Mouse (Mus musculus) embryonic facial prominence, embryonic 10.5 days (tissue): ENCODE data around the gene Kdm2a. TPM values are rescaled to one million over a fixed set of nuclear protein-coding genes. Genes with fewer than 3 reads are reported as not detected.

Source experiments
- DNase-seq: peaks from one replicate; pipeline ENCODE4 v3.0.0-alpha.2; 2017; ENCODE audit warnings: low spot score
- H3K27ac ChIP-seq: fragments of 300-500 bp; sonication (generic); replicated peaks from 2 replicates; pipeline ENCODE4 v1.5.1; 2016; ENCODE audit warnings: mild to moderate bottlenecking
- H3K27me3 ChIP-seq: fragments of 300-500 bp; sonication (generic); replicated peaks from 2 replicates; pipeline ENCODE4 v1.6.1; 2016; ENCODE audit warnings: low read depth, mild to moderate bottlenecking; ENCODE audit not compliant: poor library complexity, severe bottlenecking
- H3K36me3 ChIP-seq: fragments of 300-500 bp; sonication (generic); replicated peaks from 2 replicates; pipeline ENCODE4 v1.6.1; 2016; ENCODE audit warnings: mild to moderate bottlenecking, moderate library complexity
- H3K4me1 ChIP-seq: fragments of 300-500 bp; sonication (generic); 2 replicates; pipeline ENCODE4 v1.6.1; 2016
- H3K4me3 ChIP-seq: fragments of 300-500 bp; sonication (generic); 2 replicates; pipeline ENCODE4 v1.5.1; 2016; ENCODE audit warnings: mild to moderate bottlenecking, moderate library complexity
- H3K9me3 ChIP-seq: fragments of 300-500 bp; sonication (generic); 2 replicates; pipeline ENCODE4 v1.6.1; 2016; ENCODE audit warnings: mild to moderate bottlenecking
- WGBS: fragments of 180-500 bp; shearing (Covaris S2); methylation state at CpG from one replicate; pipeline ENCODE4 v1.1.7; 2016; 5-methylcytosine and 5-hydroxymethylcytosine counted together
- polyA plus RNA-seq: library from polyadenylated mRNA; unstranded; fragments of >200 nt; fragmentation: Nextera tagmentation; extraction: Ambion mirVana; gene quantifications from 2 replicates; pipeline ENCODE4 v1.2.1, GENCODE M21; 2016

The Kdm2a gene
- polyA plus RNA-seq, 1 experiment from 2014 or later: 69.6 TPM

GRCm38 (mm10) chr19:4280425-4280824 is 117.7 kb downstream of the Kdm2a start:
- H3K9me3 ChIP-seq: peaks cover 7% of the 10 kb centered on the region; the same call in 1 of the 2 replicates
- WGBS: 97% methylated on average over 9 of the region's 9 CpGs
- no peak overlapping the region for H3K27ac ChIP-seq
- peaks cover 18% of the 10 kb centered on the region for H3K27me3 ChIP-seq
- H3K4me1 ChIP-seq: peaks cover 20% of the 10 kb centered on the region
- peaks cover 13% of the 10 kb centered on the region for H3K36me3 ChIP-seq
- DNase-seq: no peak
- H3K4me3 ChIP-seq: no peak overlapping the region

DNA sequence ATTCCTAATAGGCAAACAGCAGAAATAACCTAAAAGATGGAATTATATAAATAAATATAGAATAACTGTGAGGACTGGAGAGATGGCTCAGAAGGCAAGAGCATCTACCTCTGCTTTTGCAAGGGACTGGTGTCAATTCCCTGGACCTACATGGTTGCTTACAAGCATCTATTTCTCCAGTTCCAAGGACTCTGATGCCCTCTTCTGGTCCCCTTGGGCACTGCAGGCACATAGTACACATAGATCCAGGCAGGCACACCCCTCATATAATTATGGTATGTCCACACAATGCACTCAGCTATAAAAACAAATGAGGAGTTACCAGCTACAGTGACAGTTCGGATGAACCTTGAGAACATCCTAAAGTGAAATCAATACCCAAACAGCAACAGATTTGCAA is 118.6 kb downstream of the Kdm2a start:
- no peak for DNase-seq
- Histone ChIP-seq H3K36me3 (peaks cover 6% of the 10 kb centered on the region), H3K9me3 (peaks cover 7% of the 10 kb centered on the region; the same call in 1 of the 2 replicates), H3K4me3 (no peak overlapping the region), H3K27me3 (peaks cover 18% of the 10 kb centered on the region), H3K4me1 (peaks cover 20% of the 10 kb centered on the region), H3K27ac (no peak overlapping the region)
- WGBS: 89% methylated on average over 1 of the region's 1 CpGs

- Histone ChIP-seq H3K4me3 (no peak overlapping the region), H3K27me3 (peaks cover 52% of the 10 kb centered on the region), H3K27ac (no peak overlapping the region), H3K36me3 (peaks cover 6% of the 10 kb centered on the region; the same call in 1 of the 2 replicates), H3K4me1 (peaks cover 12% of the 10 kb centered on the region), H3K9me3 (no peaks in the 10 kb centered on the region; the same call in 1 of the 2 replicates)
- WGBS: 93% methylated on average over 11 of the region's 11 CpGs
- DNase-seq: no peak
These were observed 127.1 kb downstream of the Kdm2a start for GRCm38 (mm10) chr19:4270972-4271371.

GRCm38 (mm10) chr19:4270187-4270586 is 127.9 kb downstream of the Kdm2a start:
- Histone ChIP-seq H3K4me3 (no peak overlapping the region), H3K9me3 (no peaks in the 10 kb centered on the region), H3K36me3 (peaks cover 6% of the 10 kb centered on the region; the same call in 1 of the 2 replicates), H3K4me1 (peaks cover 12% of the 10 kb centered on the region), H3K27me3 (peaks cover 56% of the 10 kb centered on the region), H3K27ac (no peak overlapping the region)
- no peak for DNase-seq
- WGBS: 69% methylated on average over 6 of the region's 6 CpGs

- Histone ChIP-seq H3K4me3 (peak within 1 kb of the TSS; percentile 61), H3K36me3 (peaks cover 6% of the 10 kb centered on the region; the same call in 1 of the 2 replicates), H3K27me3 (peaks cover 61% of the 10 kb centered on the region), H3K9me3 (no peaks in the 10 kb centered on the region), H3K27ac (0 out of 2 replicates have a peak within 1 kb of the TSS, but pooled peaks have one; percentile 26), H3K4me1 (peaks cover 12% of the 10 kb centered on the region)
- 4% methylated on average over 46 of the region's 46 CpGs for WGBS
- peak; percentile 62 for DNase-seq
These were observed 129.3 kb downstream of the Kdm2a start, which contains the start of gene Ssh3 for GRCm38 (mm10) chr19:4268566-4269361. TSS of gene Ssh3 (minus strand) at chr19:4269180.

- H3K36me3 ChIP-seq: peaks cover 6% of the 10 kb centered on the region; the same call in 1 of the 2 replicates
- H3K4me1 ChIP-seq: peaks cover 20% of the 10 kb centered on the region
- H3K27ac ChIP-seq: no peak overlapping the region
- H3K9me3 ChIP-seq: no peaks in the 10 kb centered on the region
- 60% methylated on average over 4 of the region's 4 CpGs for WGBS
- peaks cover 66% of the 10 kb centered on the region for H3K27me3 ChIP-seq
- H3K4me3 ChIP-seq: no peak overlapping the region
- DNase-seq: peak; percentile 8
These were observed 132.1 kb downstream of the Kdm2a start for GRCm38 (mm10) chr19:4265956-4266355.

Other genes starting within 250 kb of the Kdm2a start
- 130 and 134 TPM in 2 replicates for gene Coro1b, start 249.7 kb downstream of the Kdm2a start, polyA plus RNA-seq
- gene Ptprcap, start 244.7 kb downstream of the Kdm2a start, polyA plus RNA-seq: 0.58 TPM in 1 of 2 replicates, not detected in the other
- gene Rps6kb2, start 234.9 kb downstream of the Kdm2a start, polyA plus RNA-seq: 66.1 and 68.5 TPM in 2 replicates
- gene Carns1, start 222.8 kb downstream of the Kdm2a start, polyA plus RNA-seq: 2.7 and 4.4 TPM in 2 replicates
- 0.57 and 1.4 TPM in 2 replicates for gene Tbc1d10c, start 207.0 kb downstream of the Kdm2a start, polyA plus RNA-seq
- 1,000 and 1,025 TPM in 2 replicates for gene Ppp1ca, start 206.2 kb downstream of the Kdm2a start, polyA plus RNA-seq
- 58.1 and 58.2 TPM in 2 replicates for gene Rad9a, start 196.6 kb downstream of the Kdm2a start, polyA plus RNA-seq
- gene Clcf1, start 184.0 kb downstream of the Kdm2a start, polyA plus RNA-seq: 2.8 and 3.3 TPM in 2 replicates
- not detected in 2 replicates for gene AC109138.7, start 183.9 kb downstream of the Kdm2a start, polyA plus RNA-seq
- 13.7 and 15.1 TPM in 2 replicates for gene Pold4, start 166.4 kb downstream of the Kdm2a start, polyA plus RNA-seq
- gene Ssh3, start 129.1 kb downstream of the Kdm2a start, polyA plus RNA-seq: 4.2 and 4.5 TPM in 2 replicates
- 6.3 and 7.6 TPM in 2 replicates for gene Ankrd13d, start 115.1 kb downstream of the Kdm2a start, polyA plus RNA-seq
- gene Grk2, start 92.1 kb downstream of the Kdm2a start, polyA plus RNA-seq: 12.5 and 14.8 TPM in 2 replicates
- 31.5 and 31.8 TPM in 2 replicates for gene Rhod, start 41.1 kb upstream of the Kdm2a start, polyA plus RNA-seq
- gene Syt12, start 79.2 kb upstream of the Kdm2a start, polyA plus RNA-seq: 2.6 and 2.8 TPM in 2 replicates
- gene 2010003K11Rik, start 100.3 kb upstream of the Kdm2a start, polyA plus RNA-seq: not detected in 2 replicates
- gene Pcx, start 112.2 kb upstream of the Kdm2a start, polyA plus RNA-seq: 24.1 and 26.8 TPM in 2 replicates
- gene Lrfn4, start 217.4 kb upstream of the Kdm2a start, polyA plus RNA-seq: 6.8 TPM in 2 replicates
- gene Rce1, start 227.4 kb upstream of the Kdm2a start, polyA plus RNA-seq: 75.5 and 82.9 TPM in 2 replicates